Mouse (Mus musculus) stomach, postnatal 0 days (tissue): ENCODE results near the gene Gpc4.

Source experiments
- CTCF ChIP-seq: IDR thresholded peaks from 2 replicates; pipeline ENCODE4 v1.5.1; 2016; ENCODE audit warnings: antibody characterized with exemption, low read depth, mild to moderate bottlenecking, moderate library complexity
- EP300 ChIP-seq: optimal IDR thresholded peaks from 2 replicates; pipeline ENCODE3; 2016; ENCODE audit warnings: antibody characterized with exemption

- TF ChIP-seq EP300 = no peak
- peak; percentile 31 for TF ChIP-seq CTCF
Observed at GRCm38 (mm10) chrX:52164738-52165554, at the start of gene Gpc4.
